Mouse (Mus musculus): Measurements from ENCODE around the gene Pgm3. TPM values are rescaled to one million over a fixed set of nuclear protein-coding genes. Genes with fewer than 3 reads are reported as not detected.

The Pgm3 gene
- 8.0 and 8.1 TPM in 2 replicates for polyA plus RNA-seq (2012; rRNA removed)

DNA sequence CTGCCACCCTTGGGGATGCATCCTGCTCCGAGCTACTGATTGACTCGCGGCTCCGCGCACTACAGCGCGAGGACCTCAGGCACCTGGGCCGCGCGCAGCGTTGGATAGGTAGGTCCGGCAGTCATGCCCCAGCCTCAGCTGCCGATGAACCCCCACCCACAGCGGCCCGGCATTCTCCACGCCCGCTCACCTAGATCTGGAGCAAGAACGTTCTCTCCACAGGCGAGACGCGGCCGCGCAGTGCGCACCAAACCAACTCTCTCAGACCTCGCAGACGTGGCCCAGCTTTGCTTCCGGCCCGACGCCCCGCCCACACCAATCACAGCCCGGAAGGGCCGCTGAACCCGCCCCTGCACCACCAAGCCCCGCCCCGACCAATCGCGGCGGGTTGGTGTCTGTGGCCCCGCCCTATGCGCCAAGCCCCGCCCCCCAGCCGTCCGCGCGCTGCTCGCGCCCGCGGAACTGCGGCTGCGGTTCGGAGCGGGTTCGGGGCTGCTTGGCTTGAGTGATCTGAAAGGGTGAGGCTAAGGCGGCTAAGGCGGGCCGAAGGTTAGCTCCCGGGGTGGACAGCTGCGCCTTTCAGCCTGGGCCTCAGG lies at the start of gene Pgm3, which contains the start of gene Rwdd2a:
Gene Pgm3, minus strand, starts transcription at position 303 of the 596 bp plus-strand sequence.
Gene Rwdd2a, plus strand, starts transcription at position 452 of the 596 bp plus-strand sequence.

Other genes starting within 250 kb of the Pgm3 start
- gene Ube2cbp, start 106.9 kb downstream of the Pgm3 start, polyA plus RNA-seq (2012; rRNA removed): 2.2 and 2.6 TPM in 2 replicates
- 5.2 and 8.4 TPM in 2 replicates for gene Dop1a, start 104.7 kb downstream of the Pgm3 start, polyA plus RNA-seq (2012; rRNA removed)
- 2.3 and 2.8 TPM in 2 replicates for gene Rwdd2a, start 149 bp upstream of the Pgm3 start, polyA plus RNA-seq (2012; rRNA removed)
- gene Me1, start 124.1 kb upstream of the Pgm3 start, polyA plus RNA-seq (2012; rRNA removed): 122 and 171 TPM in 2 replicates
- gene Prss35, start 171.8 kb upstream of the Pgm3 start, polyA plus RNA-seq (2012; rRNA removed): 36.8 and 65.8 TPM in 2 replicates